Mouse (Mus musculus) cerebellum, adult (tissue): ENCODE data around the gene Ccdc60.
"Not testable (repeated sequence)": the region's sequence is repeated elsewhere in the genome, so short reads cannot be mapped to it uniquely, and the experiment has no call there.

Experiments used
- ATAC-seq: cut with Nextera tagmentation; 2 replicates; pipeline ENCODE4 v1.9.2; 2017; ENCODE audit warnings: mild to moderate bottlenecking, moderate library complexity, mixed read lengths; ENCODE audit not compliant: insufficient number of reproducible peaks, low FRiP score, low TSS enrichment

Gene Ccdc60

DNA sequence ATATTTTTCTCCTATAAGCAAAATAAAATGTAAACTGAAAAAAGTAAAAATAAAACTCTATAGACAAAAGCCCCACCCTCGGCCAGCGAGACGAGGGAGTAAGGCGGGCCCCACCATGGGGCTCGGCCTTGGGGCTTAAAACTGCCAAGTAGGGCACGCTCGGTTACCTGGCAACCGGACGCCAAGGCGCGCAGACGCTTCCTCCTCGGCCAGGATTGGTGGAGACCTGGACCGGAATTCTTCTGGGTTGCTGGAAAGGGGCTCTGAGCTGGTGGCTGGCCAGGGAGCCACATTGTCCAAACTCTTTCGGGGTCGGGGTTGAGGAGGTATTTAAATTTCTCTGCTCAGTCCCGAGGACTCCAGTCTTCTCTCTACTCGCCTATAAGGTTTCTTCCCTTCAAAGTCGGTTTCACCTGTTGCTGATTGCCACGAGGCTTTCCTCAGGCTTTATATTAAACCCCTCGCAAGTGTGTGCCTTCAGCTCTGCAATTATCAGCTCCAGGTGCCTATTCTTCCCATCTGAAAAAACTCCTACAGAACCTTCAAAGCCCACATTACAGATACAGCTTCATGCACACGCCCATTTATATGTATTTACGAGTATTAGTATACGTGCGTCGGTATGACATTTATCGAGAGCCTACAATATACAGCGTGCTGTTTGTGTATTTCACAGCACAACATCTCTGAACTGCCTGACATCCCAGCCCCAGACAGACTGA is at the start of gene Ccdc60:
Gene Ccdc60, minus strand, starts transcription at position 137 of the 722 bp plus-strand sequence.
- ATAC-seq: no peak

- ATAC-seq: no peak
These were observed 47.4 kb upstream of the Ccdc60 start for GRCm38 (mm10) chr5:116336191-116336590.

GRCm38 (mm10) chr5:116328911-116329310 is 40.1 kb upstream of the Ccdc60 start:
- ATAC-seq: no peak

- no peak for ATAC-seq
These were observed 34.6 kb upstream of the Ccdc60 start for GRCm38 (mm10) chr5:116323401-116323800.

GRCm38 (mm10) chr5:116322365-116323027 is 33.7 kb upstream of the Ccdc60 start:
- no peak for ATAC-seq

- no peak for ATAC-seq
These were observed 24.9 kb upstream of the Ccdc60 start for GRCm38 (mm10) chr5:116313711-116314110.

DNA sequence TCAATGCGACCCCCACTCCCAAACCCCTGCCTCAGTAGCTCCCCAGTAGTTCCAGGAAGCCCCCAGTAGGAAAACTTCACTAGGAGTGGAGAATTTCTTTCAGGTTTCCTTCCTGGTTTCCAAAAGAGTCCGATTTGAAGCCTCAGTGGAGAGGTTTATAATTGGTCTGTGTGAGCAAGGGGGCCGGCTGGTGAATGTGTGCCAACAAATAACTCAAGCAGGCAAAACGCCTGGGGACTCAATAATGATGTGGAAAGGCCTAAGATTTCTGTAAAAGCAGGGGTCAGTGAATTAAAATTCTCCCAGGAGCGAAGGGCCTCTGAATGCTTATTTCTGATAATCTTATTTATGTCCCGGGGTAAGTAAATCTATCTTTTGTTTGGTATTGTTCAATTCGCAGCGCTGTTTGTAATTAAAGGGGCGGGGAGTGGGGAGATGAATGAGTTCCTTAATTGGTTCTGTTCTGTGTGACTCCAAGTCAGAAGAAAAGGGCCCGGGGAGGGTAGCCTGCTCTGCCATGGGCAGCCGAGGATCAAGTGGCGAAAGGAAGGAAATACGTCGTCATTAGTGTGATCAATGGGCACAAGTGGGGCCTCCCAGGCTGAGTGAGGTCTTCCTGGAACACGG is 23.4 kb upstream of the Ccdc60 start:
- ATAC-seq: no peak

DNA sequence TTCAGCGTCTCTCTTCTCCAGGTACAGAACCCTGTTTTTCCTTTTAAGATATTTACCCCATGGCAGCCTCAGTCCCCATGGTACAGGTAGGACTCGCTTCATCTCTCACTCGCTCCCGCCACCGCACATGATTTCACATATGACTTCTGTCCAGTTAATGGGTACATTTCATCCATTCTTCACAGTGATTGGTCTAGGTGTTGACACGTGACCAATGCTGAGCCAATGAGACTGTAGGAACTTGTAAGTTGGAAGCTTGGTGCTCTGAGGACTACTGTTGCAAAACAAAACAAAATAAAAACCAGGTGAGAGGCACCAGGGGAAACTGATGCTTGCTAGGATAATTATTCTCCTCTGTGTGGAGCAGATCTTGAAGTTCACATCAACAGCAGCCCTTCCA is 22.9 kb upstream of the Ccdc60 start:
- ATAC-seq: no peak

DNA sequence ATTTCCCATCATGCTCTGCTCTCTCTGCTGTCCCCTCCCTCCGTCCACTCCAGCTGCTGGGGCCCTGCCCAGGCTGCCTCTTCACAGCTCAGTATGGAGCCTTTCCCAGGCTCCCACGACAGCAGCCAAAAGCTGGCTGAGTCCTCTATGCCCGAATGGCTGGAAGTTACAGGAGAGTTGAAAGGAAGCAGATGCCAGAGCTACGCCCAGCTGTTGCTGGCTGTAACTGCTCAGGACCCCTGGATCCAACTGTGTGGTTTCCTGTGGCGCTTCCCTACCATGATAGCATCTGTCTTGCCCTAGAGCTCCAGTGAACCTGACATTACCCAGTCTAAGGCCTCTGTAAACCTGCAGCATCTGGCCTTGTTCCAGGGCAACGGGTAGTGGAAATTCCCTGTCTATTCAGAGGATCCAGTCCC is 20.6 kb upstream of the Ccdc60 start:
- ATAC-seq: no peak

- no peak for ATAC-seq
These were observed 16.8 kb upstream of the Ccdc60 start for GRCm38 (mm10) chr5:116305557-116305956.

GRCm38 (mm10) chr5:116305146-116305545 is 16.4 kb upstream of the Ccdc60 start:
- ATAC-seq: not testable (repeated sequence)

DNA sequence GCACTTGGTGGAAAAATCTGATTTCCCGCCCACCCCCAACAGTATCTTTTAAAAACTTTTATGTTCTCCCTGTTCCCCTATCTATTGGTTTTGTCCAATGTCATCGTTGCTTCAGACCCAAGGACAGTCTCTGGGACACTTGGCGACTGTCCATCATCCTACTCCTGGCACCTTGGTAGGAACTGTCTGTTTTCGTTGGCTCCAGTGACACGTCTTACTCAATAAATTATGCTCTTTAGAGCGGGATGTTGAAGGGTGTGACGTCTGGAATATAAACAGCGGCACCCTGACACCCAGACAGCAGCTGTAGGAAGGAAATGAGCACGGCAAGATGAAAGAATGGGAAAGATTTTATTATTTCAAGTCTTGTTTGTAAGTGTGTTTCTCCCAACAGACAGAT is 12.2 kb upstream of the Ccdc60 start:
- ATAC-seq: no peak

- ATAC-seq: no peak
These were observed 4.7 kb upstream of the Ccdc60 start for GRCm38 (mm10) chr5:116293501-116293900.

DNA sequence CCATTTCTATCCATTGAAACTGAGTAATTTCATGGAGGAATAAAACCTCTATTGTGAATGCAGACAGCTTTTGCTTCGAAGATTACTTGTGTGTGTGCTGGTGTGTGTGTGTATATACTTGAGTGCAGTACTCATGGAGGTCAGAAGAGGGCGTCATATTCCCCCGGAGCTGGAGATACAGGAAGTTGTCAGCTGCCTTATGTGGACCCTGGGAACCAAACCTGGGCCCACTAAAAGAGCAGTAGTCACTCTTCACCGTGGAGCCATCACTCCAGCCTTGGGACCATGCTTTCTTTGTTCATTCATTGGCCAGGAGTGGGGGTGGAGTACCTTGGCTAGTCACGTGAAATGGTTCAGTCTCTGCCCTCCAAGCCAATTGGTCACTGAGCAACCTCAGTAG is 1.8 kb upstream of the Ccdc60 start:
- no peak for ATAC-seq

DNA sequence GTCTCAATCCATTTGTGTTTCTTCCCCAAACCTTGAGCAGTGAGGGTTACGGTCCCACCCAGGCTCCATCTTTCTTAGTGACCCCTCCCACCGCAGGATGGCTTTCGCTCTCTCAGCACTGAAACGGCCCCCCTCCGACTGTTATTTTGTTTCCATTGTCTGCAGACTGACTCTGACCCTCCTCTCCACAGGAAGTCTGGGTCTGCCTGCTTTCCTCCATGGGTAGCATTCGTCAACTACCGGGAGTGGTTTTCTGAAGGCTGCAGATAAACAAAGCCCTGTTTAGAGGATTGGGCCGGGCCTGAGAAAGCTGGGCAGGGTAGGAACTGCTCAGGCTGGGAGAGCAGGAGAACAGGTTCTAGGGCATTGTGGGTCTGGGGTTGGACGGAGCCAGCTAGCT is 1.1 kb upstream of the Ccdc60 start:
- ATAC-seq: no peak

- ATAC-seq: no peak
These were observed 602 bp downstream of the Ccdc60 start for GRCm38 (mm10) chr5:116288183-116288582.

DNA sequence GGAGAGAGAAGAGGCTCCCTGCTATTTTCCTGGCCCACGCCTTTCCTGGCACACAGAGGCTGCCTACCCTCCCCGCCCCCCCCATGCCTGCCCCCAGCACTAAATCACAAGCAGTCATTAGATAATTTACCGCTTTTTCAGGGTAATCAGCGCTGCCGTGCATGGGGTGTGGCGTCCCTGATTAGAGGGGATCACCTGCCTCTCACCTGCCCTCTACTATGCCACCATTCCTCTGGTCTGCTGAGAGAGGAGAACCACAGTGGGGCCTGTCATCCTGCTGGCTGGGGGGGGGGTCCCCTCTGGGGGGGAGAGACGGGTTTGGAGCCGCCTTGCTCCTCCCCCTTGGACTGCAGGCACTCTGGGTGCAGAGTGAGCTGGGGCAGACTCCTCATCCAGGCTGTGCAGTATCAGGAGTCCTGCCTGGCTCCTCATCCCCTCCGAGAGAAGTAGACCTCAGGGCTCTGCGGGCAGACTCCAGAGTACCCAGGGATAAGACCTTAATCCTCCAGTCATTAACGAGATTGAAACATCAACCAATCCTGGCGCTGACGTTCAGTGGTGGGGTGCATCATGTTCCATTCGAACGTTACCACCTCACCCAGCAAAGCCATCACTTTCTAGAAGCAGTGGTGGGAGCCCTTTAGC is 3.1 kb downstream of the Ccdc60 start:
- no peak for ATAC-seq

- ATAC-seq: no peak
These were observed 8.3 kb downstream of the Ccdc60 start for GRCm38 (mm10) chr5:116280518-116280917.

GRCm38 (mm10) chr5:116278436-116278918 is 10.3 kb downstream of the Ccdc60 start:
- no peak for ATAC-seq

DNA sequence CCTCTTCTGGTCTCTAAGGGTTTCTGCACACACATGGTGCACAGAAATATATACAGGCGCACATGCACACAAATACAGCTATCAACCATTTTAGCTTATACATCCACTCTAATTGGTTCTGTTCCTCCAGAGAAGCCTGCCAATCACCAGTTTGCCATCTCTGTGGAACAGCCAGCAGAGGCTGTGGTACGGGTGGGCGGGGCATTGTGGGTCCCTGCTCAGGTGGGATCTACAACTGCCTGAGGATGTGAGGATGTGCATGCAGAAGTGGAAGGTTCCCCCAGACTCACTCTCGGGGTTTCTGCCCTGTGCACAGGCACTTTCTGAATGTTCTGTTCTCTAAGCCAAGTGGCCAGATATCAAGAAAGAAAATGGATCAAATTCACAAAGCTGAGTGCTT is 10.8 kb downstream of the Ccdc60 start:
- ATAC-seq: no peak

- no peak for ATAC-seq
These were observed 14.0 kb downstream of the Ccdc60 start for GRCm38 (mm10) chr5:116274818-116275217.
